Mouse (Mus musculus) midbrain, embryonic 12.5 days (tissue): ENCODE results near the gene Zswim3. TPM values are rescaled to one million over a fixed set of nuclear protein-coding genes. Genes with fewer than 3 reads are reported as not detected.
"Not testable (repeated sequence)": the region's sequence is repeated elsewhere in the genome, so short reads cannot be mapped to it uniquely, and the experiment has no call there.

Experiments used
- ATAC-seq: fragments of 200-750 bp; cut with Nextera tagmentation; 2 replicates; pipeline ENCODE4 v1.8.0; 2017; ENCODE audit warnings: low read depth, moderate TSS enrichment, moderate library complexity; ENCODE audit not compliant: low FRiP score
- H3K27ac ChIP-seq: fragments of 300-500 bp; sonication (generic); replicated peaks from 2 replicates; pipeline ENCODE4 v1.5.1; 2016; ENCODE audit warnings: mild to moderate bottlenecking
- H3K27me3 ChIP-seq: fragments of 300-500 bp; sonication (generic); 2 replicates; pipeline ENCODE4 v1.6.1; 2016; ENCODE audit warnings: mild to moderate bottlenecking
- H3K36me3 ChIP-seq: fragments of 300-500 bp; sonication (generic); 2 replicates; pipeline ENCODE4 v1.6.1; 2016
- H3K4me1 ChIP-seq: fragments of 300-500 bp; sonication (generic); 2 replicates; pipeline ENCODE4 v1.6.1; 2016
- H3K4me2 ChIP-seq: fragments of 300-500 bp; sonication (generic); replicated peaks from 2 replicates; pipeline ENCODE4 v1.6.1; 2016; ENCODE audit warnings: mild to moderate bottlenecking, moderate library complexity
- H3K4me3 ChIP-seq: fragments of 300-500 bp; sonication (generic); 2 replicates; pipeline ENCODE4 v1.5.1; 2016; ENCODE audit warnings: mild to moderate bottlenecking
- H3K9ac ChIP-seq: fragments of 300-500 bp; sonication (generic); replicated peaks from 2 replicates; pipeline ENCODE4 v1.6.1; 2016; ENCODE audit warnings: mild to moderate bottlenecking, moderate library complexity
- H3K9me3 ChIP-seq: fragments of 300-500 bp; sonication (generic); 2 replicates; pipeline ENCODE4 v1.6.1; 2016; ENCODE audit warnings: mild to moderate bottlenecking
- WGBS: fragments of 180-500 bp; shearing (Covaris S2); methylation state at CpG from one replicate; pipeline ENCODE4 v1.1.7; 2016; 5-methylcytosine and 5-hydroxymethylcytosine counted together
- polyA plus RNA-seq: library from polyadenylated mRNA; unstranded; fragments of >200 nt; fragmentation: Nextera tagmentation; extraction: Ambion mirVana; gene quantifications from 2 replicates; pipeline ENCODE4 v1.2.1, GENCODE M21; 2016

Gene Zswim3
- polyA plus RNA-seq, 1 experiment from 2014 or later: 12.1 TPM

DNA sequence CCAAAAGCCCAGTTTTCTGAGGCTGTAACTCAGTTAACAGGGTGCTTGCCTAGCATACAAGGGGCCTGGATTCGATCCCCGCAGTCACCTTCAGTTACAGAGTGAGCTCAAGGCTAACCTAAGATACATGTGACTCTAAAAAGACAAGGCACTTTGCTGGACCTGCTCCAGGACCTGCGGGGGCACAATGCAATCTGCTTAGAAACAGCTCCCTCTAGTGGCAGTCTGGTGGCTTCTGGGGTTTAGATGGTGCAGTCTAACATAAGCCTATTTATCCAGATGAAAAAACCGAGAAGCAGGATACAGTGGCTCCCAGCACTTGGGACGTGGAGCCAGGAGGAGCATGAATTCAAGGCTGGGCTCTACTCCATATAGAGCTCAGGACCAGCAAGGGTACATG is 10.6 kb upstream of the Zswim3 start:
- WGBS: 42% methylated on average over 5 of the region's 5 CpGs
- Histone ChIP-seq H3K9me3 (no peaks in the 10 kb centered on the region), H3K27ac (no peak overlapping the region), H3K36me3 (peaks cover 72% of the 10 kb centered on the region), H3K9ac (no peak overlapping the region), H3K4me1 (0 out of 2 replicates have a peak, but pooled peaks cover 2% of the 10 kb centered on the region), H3K4me3 (no peak overlapping the region), H3K27me3 (no peaks in the 10 kb centered on the region), H3K4me2 (no peak overlapping the region)
- peak; percentile 75 for ATAC-seq

DNA sequence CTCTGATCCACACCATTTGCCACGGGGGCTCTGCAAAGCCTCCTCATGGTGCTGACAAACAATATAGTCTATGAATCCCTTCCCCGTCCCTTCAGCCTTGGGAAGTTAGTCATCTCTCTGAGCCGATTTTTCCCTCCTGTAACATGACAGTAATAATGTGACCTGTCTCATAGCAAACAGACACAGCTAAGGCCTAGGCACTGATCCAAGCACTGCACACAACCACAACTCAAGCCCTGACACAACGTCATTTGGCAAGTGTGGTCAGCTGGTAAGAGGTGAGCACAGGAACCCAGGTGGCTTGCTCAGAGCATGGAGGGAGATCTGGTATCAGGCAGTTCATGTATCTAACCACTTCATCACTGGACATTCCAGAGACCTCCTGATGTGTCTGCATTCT is 9.0 kb upstream of the Zswim3 start:
- Histone ChIP-seq H3K27ac (no peak overlapping the region), H3K4me1 (0 out of 2 replicates have a peak, but pooled peaks cover 2% of the 10 kb centered on the region), H3K4me2 (no peak overlapping the region), H3K4me3 (no peak overlapping the region), H3K9ac (no peak overlapping the region), H3K27me3 (no peaks in the 10 kb centered on the region), H3K36me3 (peaks cover 77% of the 10 kb centered on the region), H3K9me3 (no peaks in the 10 kb centered on the region)
- ATAC-seq: no peak
- 90% methylated on average over 4 of the region's 4 CpGs for WGBS

GRCm38 (mm10) chr2:164798554-164798953 is 6.3 kb upstream of the Zswim3 start:
- not testable (repeated sequence) for H3K9me3 ChIP-seq, ATAC-seq

DNA sequence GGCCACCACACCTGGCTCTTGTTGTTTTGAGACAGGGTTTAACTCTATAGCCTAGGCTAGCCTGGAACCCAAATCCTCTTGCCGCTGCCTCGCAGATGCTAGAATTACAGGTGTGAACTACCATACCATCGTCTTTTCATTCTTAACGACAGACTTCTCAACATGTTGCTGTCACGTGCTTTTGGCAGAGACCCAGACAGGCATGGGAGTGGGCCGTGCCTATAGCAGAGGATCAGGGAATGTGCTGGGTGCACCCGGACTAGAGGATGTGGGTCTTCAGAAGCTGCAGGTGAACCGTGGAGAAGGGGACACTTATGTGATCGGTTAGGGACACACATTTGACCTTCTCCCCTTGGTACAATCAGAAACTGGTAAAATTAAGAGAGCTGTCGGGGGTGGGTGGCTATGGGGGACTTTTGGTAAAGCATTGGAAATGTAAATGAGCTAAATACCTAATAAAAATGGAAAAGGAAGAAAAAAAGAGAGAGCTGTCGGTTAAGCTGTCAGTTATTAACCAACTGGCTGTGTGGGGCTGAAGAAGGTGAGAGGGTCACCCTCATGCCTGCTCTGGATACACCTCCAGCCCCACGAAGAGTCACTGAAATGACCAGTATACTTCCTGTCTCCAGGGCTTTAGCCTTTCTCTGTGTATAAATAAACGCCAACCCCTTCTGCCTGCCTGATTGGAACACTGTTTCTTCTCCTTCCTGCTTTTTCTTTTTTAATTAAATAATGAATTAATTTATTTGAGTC is 4.5 kb upstream of the Zswim3 start:
- Histone ChIP-seq H3K4me2 (no peak overlapping the region), H3K4me1 (peaks cover 13% of the 10 kb centered on the region), H3K27me3 (no peaks in the 10 kb centered on the region), H3K9me3 (no peaks in the 10 kb centered on the region), H3K36me3 (peaks cover 52% of the 10 kb centered on the region), H3K9ac (no peak overlapping the region), H3K4me3 (no peak overlapping the region), H3K27ac (no peak overlapping the region)
- ATAC-seq: no peak
- WGBS: 92% methylated on average over 13 of the region's 13 CpGs

More at GRCm38 (mm10) chr2:164798554-164798953, 6.3 kb upstream of the Zswim3 start:
- not testable (repeated sequence) for H3K4me1 ChIP-seq, H3K4me2 ChIP-seq, H3K27ac ChIP-seq, H3K9ac ChIP-seq, H3K27me3 ChIP-seq, H3K4me3 ChIP-seq
- WGBS: 81% methylated on average over 6 of the region's 6 CpGs
- peaks cover 63% of the 10 kb centered on the region for H3K36me3 ChIP-seq

DNA sequence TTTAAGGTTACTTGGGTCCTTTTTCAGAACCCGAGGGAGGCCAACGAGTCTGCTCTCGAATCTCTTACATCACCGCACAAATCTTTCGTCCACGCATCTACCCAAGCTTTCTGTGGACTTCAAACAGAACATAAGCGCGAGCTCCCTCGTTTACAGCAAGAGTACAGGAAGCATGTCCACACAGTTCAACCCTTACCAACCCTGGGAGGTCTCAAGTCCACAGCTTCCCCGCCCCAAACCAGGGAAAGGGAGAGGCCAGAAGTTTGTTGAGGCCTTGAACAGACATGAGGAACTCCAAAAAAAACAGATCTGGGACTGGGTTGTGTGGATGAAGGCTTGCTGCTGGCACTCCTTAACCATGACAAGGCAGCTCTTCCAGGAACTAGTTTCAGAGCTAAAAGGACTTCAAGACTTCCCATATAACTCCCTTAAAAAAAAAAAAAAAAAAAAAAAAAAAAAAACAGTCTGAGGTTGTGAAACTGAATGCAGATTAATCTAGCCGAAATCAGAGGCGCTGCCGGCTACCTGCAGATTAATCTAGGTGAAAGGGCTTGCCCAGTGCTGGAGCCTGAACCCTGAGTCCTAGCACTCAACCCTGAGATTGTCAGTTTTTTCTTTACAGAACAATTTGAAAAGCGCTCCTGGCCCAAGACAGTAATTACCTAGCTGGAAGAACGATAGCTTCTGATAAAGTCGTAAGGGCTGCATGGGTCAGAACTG is 1.5 kb upstream of the Zswim3 start:
- peak overlapping the region; percentile 88 for H3K4me2 ChIP-seq
- no peak overlapping the region for H3K27ac ChIP-seq
- no peak for ATAC-seq
- peak overlapping the region; percentile 65 for H3K4me3 ChIP-seq
- H3K27me3 ChIP-seq: no peaks in the 10 kb centered on the region
- H3K4me1 ChIP-seq: peaks cover 19% of the 10 kb centered on the region
- H3K36me3 ChIP-seq: peaks cover 26% of the 10 kb centered on the region
- H3K9me3 ChIP-seq: no peaks in the 10 kb centered on the region
- peak overlapping the region; percentile 81; the same call in 1 of the 2 replicates for H3K9ac ChIP-seq
- WGBS: 93% methylated on average over 16 of the region's 16 CpGs

GRCm38 (mm10) chr2:164803921-164804313 is 981 bp upstream of the Zswim3 start:
- Histone ChIP-seq H3K4me3 (peak overlapping the region; percentile 65), H3K9ac (peak overlapping the region; percentile 81), H3K4me1 (peaks cover 19% of the 10 kb centered on the region), H3K27ac (no peak overlapping the region), H3K9me3 (no peaks in the 10 kb centered on the region), H3K27me3 (no peaks in the 10 kb centered on the region), H3K36me3 (peaks cover 22% of the 10 kb centered on the region), H3K4me2 (peak overlapping the region; percentile 88)
- no peak for ATAC-seq
- 45% methylated on average over 1 of the region's 1 CpGs for WGBS

DNA sequence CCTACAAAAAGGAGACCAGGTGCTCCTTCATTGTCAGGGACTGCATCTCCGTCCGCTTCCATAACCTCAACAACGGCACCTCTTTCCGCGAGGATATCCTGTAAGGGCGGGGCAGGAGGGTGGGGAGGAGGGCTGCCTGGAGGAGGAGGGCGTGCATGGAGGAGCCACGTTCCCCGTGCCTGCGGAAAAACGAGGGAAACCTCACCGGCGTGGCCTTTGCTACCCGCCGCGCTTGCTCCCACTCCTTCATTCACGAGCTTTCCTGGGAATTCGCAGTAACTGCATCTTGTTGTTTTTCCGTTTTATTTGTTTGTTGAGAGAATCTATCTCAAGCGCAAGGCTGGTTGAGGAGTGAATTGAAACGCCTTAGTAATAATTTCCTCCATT is 427 bp downstream of the Zswim3 start:
- Histone ChIP-seq H3K4me1 (peaks cover 19% of the 10 kb centered on the region), H3K9ac (peak overlapping the region; percentile 79), H3K4me3 (peak overlapping the region; percentile 65), H3K4me2 (peak overlapping the region; percentile 88), H3K9me3 (no peaks in the 10 kb centered on the region), H3K27me3 (no peaks in the 10 kb centered on the region), H3K27ac (peak overlapping the region; percentile 87), H3K36me3 (peaks cover 21% of the 10 kb centered on the region)
- ATAC-seq: peak; percentile 61
- WGBS: 2% methylated on average over 21 of the region's 21 CpGs

GRCm38 (mm10) chr2:164806614-164807013 is 1.7 kb downstream of the Zswim3 start:
- H3K4me2 ChIP-seq: peak overlapping the region; percentile 88; the same call in 1 of the 2 replicates
- ATAC-seq: no peak
- H3K36me3 ChIP-seq: peaks cover 17% of the 10 kb centered on the region; the same call in 1 of the 2 replicates
- H3K9me3 ChIP-seq: no peaks in the 10 kb centered on the region
- no peaks in the 10 kb centered on the region for H3K27me3 ChIP-seq
- WGBS: 91% methylated on average over 7 of the region's 7 CpGs
- H3K4me3 ChIP-seq: 0 out of 2 replicates have a peak overlapping the region, but pooled peaks have one; percentile 4
- H3K9ac ChIP-seq: no peak overlapping the region
- peaks cover 19% of the 10 kb centered on the region for H3K4me1 ChIP-seq
- H3K27ac ChIP-seq: no peak overlapping the region

GRCm38 (mm10) chr2:164813557-164813956 is 8.7 kb downstream of the Zswim3 start:
- no peaks in the 10 kb centered on the region for H3K9me3 ChIP-seq
- H3K9ac ChIP-seq: no peak overlapping the region
- H3K4me1 ChIP-seq: no peaks in the 10 kb centered on the region
- WGBS: 57% methylated on average over 2 of the region's 2 CpGs
- no peak for ATAC-seq
- no peak overlapping the region for H3K4me2 ChIP-seq
- H3K27ac ChIP-seq: no peak overlapping the region
- H3K4me3 ChIP-seq: no peak overlapping the region
- peaks cover 10% of the 10 kb centered on the region; the same call in 1 of the 2 replicates for H3K36me3 ChIP-seq
- no peaks in the 10 kb centered on the region for H3K27me3 ChIP-seq

DNA sequence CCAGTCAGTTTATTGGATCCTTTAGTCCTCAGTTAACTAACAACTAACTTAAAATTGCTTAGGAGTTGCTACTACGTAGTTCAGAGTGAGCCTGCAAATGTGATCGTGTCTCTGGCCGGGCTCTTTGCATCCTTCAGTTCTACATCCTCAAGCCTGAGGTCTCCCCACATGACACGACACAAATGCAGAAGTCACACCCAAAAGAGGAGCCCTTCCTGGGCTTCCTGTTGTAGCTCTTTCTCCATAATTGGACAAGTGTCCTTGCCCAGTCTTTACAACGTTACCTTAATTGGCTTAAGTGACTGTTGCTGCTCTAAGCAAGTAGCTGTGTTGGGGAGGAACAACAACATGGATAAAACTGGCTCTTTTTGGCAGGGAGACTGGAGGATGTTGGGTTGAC is 10.4 kb downstream of the Zswim3 start:
- Histone ChIP-seq H3K4me2 (no peak overlapping the region), H3K36me3 (peaks cover 7% of the 10 kb centered on the region), H3K9me3 (no peaks in the 10 kb centered on the region), H3K27me3 (no peaks in the 10 kb centered on the region), H3K4me3 (no peak overlapping the region), H3K4me1 (no peaks in the 10 kb centered on the region), H3K9ac (no peak overlapping the region), H3K27ac (no peak overlapping the region)
- no peak for ATAC-seq
- 87% methylated on average over 5 of the region's 5 CpGs for WGBS

DNA sequence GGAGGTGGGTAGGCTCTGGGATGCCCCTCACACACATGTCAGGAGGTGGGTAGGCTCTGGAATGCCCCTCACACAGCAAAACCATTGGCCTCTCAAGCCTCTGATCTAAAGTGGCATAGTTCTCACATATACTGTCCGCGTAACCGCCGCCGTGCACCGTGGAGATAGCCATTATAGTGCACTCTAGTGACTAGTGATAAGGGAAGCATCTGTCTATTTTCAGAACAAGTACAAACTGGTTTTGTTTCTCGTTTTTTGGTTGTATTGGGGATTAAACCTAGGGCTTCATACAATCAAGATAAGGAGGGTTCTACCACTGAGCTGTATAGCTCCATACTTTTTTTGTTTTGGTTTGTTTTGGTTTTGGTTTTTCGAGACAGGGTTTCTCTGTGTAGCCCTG is 10.9 kb downstream of the Zswim3 start:
- Histone ChIP-seq H3K27me3 (no peaks in the 10 kb centered on the region), H3K4me3 (no peak overlapping the region), H3K36me3 (peaks cover 12% of the 10 kb centered on the region), H3K4me2 (no peak overlapping the region), H3K9me3 (no peaks in the 10 kb centered on the region), H3K4me1 (no peaks in the 10 kb centered on the region), H3K9ac (no peak overlapping the region), H3K27ac (no peak overlapping the region)
- WGBS: 92% methylated on average over 8 of the region's 8 CpGs
- no peak for ATAC-seq

DNA sequence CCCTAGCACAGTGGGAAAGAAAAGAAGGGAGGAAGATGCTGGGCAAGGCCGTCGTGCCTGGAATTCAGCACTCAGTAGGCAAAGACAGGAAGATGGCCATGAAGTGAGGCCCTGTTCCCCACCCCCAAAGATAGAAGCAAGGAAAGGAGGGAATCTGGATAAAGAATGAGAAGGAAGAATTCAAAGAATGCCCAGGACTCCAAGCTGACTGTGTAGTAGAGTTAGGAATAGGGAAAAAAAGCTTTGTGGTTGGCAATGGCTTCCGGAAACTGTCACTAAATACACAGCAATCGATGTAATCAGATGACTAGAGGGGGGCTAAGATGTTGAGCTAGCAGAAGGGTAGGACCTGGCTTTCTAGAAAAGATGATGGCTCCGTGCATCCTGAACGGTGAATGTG is 12.3 kb downstream of the Zswim3 start:
- 88% methylated on average over 6 of the region's 6 CpGs for WGBS
- Histone ChIP-seq H3K9ac (no peak overlapping the region), H3K27me3 (no peaks in the 10 kb centered on the region), H3K4me3 (no peak overlapping the region), H3K9me3 (no peaks in the 10 kb centered on the region), H3K4me1 (peaks cover 3% of the 10 kb centered on the region), H3K4me2 (no peak overlapping the region), H3K27ac (no peak overlapping the region), H3K36me3 (peaks cover 19% of the 10 kb centered on the region)
- no peak for ATAC-seq
